Mouse (Mus musculus) embryo, embryonic 11.5 days (tissue): ENCODE measurements around the gene Mdk.

ENCODE experiments used
- DNase-seq: peaks from one replicate; pipeline ENCODE4 v3.0.0-alpha.2; 2012; ENCODE audit warnings: low read depth, low spot score

The Mdk gene

DNA sequence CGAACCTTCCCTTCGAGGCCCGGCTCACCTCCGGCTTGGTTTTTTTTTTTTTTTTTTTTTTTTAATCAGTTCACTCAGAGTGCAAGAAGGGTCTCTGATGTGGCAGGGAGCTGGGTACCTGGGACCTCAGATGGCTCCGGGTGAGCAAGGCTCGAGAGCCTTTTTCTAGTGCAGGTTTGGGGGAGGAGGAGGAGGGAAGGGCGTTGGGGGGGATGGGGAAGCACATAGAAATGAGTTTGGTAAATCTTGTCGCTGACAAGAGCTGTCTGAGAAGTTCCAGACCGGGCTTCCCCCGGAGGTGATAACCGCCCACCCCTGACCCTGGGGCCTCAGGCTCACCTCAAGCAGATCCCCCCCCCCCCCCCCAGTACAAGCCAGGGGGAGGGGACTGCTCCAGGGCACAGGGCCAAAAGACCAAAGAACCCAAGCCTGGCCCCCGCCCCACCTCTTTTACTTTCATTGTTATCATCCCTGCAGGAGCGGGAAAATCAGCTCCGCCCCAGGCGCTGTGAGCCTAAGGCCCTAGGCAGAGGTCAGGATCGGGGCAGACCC lies at the start of gene Mdk:
TSS of gene Mdk (minus strand) at position 138 of the 552 bp plus-strand sequence.
- no peak for DNase-seq

DNA sequence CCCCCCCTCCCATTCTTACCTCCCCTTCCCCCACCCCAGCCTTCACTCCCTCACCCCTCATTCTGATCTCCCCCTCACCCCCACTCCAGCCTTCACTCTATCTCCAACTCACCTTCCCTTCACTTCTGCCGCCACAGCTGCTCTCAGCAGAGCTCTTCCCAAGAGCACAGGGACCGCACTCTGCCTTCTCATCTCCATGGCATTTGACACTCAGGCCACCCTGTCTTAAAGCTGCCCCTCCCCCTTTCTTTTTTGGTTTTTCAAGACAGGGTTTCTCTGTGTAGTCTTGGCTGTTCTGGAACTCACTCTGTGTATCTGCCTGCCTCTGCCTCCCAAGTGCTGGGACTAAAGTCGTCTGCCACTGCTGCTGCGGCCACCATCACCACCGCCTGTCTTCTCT lies 48.7 kb upstream of the Mdk start:
- DNase-seq, result no peak

- DNase-seq, result no peak
Measured at GRCm38 (mm10) chr2:91980245-91980644, 48.1 kb upstream of the Mdk start.

- no peak for DNase-seq
Measured at GRCm38 (mm10) chr2:91978547-91978946, 46.5 kb upstream of the Mdk start.

DNA sequence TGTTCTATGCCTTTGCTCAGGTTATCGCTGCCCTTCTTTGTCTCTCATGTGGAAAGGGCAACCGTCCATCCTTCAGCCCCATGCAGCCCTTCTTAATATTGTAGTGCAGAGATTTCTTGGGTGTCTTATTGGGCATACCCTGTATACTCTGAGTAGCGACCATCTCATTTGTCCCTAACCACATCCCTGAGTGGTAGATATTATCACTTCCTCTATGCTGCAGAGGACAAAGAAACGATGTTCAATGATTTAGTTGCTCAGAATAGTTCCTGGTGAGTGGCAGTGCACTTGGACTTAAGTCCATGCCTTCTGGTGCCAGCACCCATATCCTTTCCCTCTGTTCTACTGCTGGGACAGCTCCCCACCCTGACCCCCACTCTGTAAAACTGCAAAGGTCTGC lies 45.9 kb upstream of the Mdk start:
- DNase-seq, result no peak

DNA sequence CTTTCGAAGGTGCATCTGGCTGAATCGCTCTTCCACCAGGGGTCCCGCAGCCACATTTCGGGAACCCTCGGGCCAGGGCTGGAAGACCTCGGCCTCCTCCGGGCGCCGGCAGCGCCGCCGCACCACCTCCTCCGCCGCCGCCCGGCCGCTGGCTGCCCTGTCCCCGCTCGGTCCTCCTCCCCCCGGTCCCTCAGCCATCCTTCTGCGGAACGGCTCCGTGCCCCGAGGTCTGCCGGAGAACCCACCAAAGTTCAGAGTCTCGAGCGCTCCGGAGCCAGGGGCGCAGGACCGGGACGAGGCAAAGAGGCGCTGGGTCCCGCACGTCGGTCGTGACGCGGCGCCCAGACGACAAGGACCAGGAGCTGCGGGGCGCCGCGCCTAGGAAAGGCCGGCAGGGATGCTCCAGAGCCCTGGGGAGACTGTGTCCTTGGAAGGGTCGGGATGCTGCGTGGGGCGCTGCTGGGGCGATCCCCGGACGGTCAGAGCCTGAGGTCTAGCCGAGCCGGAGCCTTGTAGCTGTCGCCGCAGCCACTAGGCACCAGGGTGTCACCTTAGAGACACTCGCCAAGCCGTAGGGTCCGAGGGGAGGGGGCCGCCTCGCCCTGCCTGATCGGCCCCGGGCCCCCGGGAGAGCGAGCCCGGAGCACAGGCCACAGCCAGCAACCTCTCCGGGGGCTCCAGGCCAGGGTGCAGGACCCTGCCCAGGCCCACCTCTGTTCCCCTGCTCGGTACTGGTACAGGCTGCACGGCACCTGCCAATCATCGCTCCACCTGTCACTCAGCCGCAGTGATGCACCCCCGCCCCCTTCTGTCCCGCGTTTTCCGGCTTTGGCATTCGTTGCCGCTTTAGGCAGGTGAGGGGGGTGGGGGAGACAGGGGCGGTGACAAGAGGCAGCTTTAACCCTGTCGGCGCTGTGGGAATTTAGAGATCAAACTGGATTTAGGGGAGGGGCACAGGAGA lies 43.8 kb upstream of the Mdk start, which contains the start of gene Dgkz:
TSS of gene Dgkz (minus strand) at position 284 of the 961 bp plus-strand sequence.
- DNase-seq, result no peak

DNA sequence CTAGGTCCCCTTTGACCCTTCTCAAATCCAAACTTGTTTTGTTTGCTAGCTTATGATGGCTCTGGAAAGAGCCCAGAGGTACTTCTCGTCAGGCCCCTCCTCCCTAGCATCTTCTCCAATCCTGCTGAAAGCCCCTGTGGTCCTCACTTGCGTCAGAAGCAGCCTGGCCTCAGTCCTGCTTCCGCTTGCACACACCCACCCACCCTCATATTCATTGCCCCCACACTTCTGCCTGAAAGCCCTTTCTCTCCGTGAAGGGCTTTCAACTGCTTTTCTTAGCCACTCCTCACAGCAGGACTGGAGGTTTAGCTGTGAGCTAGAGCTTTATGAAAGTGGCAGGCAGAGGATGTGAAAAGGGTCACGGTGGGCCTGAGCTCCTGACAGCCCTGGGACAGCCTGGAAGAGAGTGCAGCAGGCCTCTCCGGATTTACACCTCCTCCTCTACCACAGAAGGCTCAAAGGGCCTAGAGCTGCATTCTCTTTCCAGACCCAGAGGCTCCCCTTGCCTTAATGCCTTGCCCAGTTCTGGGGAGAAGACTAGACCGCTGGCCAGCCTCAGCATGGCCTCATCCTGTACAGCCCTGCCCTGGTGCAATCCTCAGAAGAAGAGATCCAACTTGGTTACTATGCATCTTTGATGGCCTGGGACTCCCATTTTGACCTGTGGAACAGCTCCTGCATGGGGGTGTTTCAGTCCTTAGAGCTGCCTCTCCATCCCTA lies 41.5 kb upstream of the Mdk start:
- no peak for DNase-seq

- no peak for DNase-seq
Measured at GRCm38 (mm10) chr2:91972121-91972566, 40.0 kb upstream of the Mdk start.

GRCm38 (mm10) chr2:91971231-91972097 lies 39.4 kb upstream of the Mdk start:
- no peak for DNase-seq

DNA sequence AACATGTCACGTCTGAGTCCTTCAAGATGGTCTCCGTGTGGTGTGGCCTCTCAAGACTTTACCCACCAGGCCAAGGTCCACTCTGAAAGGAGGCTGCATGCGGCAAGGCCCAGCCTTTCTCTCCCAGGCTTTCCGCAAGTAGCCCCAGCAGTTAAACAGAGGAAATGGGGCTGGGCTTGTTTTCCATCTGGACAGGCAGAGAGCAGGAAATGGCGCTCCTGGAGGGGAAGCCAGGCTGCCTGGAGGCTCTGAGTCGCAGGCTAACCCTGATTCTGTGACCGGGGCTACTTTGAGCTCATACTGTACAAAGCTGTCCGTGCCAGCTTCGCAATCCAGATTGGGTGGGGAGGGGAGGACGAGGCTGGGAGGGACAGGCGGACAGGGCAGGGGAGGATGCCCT lies 35.9 kb upstream of the Mdk start:
- no peak for DNase-seq

DNA sequence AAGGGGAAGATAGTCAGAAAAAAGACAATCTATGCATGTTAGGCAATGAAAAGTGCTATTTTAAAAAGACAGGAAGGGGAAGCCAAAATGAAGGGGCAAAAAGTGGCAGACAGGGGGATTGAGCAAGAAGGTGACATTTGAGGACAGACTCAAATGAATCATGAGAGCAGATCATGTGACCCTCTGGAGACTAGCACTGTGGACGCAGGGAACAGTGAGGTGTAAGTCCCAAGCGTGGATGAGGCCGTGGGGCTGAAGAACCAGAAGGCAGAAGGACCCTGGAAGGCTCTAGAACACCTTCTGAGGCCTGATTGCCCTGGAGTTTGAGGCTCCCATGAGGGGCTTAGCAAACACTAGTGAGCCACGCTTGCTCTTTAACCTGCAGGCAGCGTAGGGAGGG lies 34.3 kb upstream of the Mdk start:
- DNase-seq, result no peak

GRCm38 (mm10) chr2:91965417-91965816 lies 33.3 kb upstream of the Mdk start:
- DNase-seq, result no peak

GRCm38 (mm10) chr2:91964610-91965204 lies 32.6 kb upstream of the Mdk start:
- no peak for DNase-seq

GRCm38 (mm10) chr2:91963443-91963932 lies 31.4 kb upstream of the Mdk start:
- peak; percentile 89 for DNase-seq

GRCm38 (mm10) chr2:91962864-91963401 lies 30.8 kb upstream of the Mdk start:
- DNase-seq, result no peak

- DNase-seq, result no peak
Measured at GRCm38 (mm10) chr2:91961901-91962761, 30.0 kb upstream of the Mdk start.

DNA sequence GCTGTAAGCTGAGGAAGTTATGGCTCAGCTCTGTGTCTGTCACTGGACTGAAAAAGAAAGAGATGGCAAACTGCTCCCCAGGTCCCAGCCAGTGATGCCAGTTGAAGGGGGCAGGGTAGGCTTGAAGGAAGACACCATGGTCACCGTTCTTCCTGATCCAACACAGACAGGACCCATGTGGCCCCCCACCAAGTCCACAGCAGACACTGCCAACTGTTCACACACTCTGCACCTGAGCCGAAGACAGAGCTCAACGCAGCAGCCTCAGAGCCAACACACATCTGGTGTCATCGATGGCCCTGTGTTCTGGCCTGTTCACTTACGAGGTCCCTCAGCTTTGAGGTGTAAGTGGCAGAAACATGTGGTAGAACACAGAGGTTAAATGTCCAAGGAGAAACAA lies 28.4 kb upstream of the Mdk start:
- DNase-seq, result no peak

DNA sequence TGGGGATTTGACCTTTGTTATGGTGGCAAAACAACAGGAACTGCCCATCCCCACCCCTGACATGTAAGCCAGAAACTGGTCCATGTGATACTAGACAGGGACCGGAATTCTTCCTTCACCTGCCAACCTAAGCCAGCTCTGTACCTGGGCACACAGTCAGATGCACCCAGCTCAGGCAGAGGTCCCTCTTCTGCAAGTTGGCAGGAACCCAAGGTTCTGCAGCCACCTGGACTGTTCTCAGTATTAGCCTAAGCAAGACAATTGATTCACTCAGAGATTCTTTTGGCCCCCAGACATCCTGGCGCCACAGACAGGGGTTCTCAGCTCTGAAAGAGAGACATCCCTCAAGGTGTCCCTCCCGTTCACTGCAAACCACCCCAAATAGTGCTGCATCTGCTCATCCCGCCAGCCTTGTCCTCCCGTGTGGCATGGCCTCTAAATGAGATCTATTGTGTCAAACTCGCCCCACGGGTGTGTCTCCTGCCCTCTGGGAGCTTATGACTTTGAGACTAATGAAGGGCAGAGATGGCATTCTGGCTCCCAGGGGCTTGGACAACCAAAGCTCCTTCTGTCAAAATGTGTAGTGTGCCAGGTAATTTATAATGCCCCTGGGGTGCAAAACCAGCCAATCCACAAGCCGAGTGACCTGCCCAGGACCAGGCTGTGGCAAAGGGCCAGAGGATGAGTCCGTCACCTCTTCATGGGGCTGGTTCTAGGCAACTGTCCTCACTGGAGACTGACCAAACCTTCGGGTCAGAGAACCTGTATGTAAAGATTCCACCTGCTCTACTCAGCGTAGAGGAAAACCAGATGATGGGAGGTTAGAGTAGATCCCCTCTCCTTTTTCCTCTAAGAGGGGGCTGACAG lies 27.7 kb upstream of the Mdk start:
- DNase-seq, result no peak
